Mouse (Mus musculus): ENCODE data around the gene Car6.

The Car6 gene

GRCm38 (mm10) chr4:150188236-150188635 is 12.9 kb downstream of the Car6 start:
- DNase-seq (ENCODE audit: low spot score in 2 of 2): no peak

GRCm38 (mm10) chr4:150181304-150181703 is 19.8 kb downstream of the Car6 start:
- DNase-seq (ENCODE audit: low spot score in 2 of 2): no peak

DNA sequence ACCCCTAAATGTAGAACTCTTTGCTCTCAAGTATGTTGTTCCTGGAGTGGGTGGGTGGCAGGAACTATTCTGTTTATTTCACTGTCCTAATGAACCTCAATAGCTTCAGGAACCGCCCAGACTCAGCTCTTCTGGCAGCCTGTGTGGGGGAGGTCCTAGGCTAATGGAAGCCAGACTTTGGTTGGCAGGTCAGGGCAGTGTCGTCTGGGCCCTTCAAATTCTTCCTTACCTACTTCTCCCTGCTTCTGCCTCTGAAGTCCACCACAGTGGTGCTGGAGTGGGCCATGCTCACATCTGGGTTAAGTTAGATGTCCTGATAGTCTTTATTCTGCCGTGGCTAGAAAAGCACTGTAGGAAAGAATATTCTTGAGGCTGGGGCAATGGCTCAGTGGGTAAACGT is 23.0 kb downstream of the Car6 start:
- no peak for DNase-seq (ENCODE audit: low spot score in 2 of 2)

DNA sequence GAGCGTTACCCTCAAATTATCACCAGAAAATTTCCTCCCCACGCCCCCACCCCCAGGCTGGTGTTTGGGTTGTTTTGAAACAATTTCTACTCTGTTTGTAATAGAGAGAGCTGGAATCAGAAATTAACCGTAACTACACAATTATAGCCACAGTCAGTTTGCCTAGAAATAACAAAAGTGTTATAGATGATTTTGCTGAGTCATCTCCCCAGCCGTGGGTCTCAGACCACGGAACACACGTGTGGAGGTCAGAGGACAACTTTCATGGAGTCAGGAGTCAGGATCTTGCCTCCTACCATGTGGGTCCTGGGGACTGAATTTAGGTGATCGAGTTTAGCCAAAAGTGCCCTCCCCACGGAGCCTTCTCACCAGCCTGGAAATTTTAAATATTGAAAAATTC is 24.0 kb downstream of the Car6 start:
- DNase-seq (ENCODE audit: low spot score in 2 of 2): no peak

DNA sequence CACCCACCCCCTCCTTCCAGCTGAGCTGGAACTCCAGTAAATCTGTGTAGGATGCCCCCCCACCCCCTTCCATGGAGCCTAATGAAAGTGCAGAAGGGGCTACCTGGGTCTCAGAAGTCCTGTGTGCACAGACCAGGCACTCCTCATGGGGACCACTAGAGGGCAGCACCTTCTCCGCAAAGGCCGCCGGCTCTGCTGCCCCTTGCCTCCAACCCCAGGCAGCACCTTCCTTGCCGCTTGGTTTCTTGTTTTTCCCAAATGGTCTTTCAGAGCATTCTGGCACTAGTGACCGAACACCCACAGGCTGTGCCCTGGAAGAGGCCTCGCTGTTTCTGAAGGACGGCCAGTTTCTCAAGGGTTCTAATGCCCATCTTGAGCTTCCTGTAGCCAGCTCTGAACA is 24.6 kb downstream of the Car6 start:
- no peak for DNase-seq (ENCODE audit: low spot score in 2 of 2)

DNA sequence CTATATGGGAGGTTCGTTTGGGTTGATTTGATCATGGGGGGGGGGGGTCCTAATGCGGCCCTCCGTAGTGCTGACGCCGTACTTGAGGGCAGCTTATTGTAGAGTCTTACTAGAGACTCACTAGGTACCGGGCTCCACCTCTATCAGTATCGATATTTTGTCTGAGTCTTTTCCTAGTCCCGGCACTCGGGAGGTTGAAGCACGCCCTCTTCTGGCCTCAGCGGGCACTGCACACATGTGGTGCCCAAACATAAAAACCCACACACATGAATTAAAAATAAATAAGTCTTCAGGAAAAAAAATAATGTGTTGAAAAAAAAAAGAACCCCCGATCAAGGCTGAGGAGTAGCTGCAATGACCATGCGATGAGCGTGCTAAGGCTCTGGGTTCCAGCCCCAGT is 27.1 kb downstream of the Car6 start:
- no peak for DNase-seq (ENCODE audit: low spot score in 2 of 2)

DNA sequence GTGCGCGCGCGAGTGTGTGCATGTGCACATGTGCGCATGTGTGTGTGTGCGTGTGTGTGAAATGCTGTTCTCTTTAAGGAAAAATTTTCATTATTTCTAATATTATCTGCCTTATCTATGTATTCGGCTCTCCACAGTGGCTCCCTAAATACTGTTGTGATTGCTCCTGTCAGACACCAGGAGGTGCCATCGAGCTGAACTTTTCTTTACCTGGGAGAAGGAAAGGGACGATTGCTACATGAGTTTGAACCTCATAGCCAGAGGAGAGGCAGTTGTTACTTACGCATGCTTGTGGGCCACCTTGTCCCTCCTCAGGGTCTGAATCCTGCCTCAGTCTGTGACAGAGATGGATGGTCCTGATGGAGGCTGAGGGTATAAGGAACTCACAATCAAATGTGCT is 27.9 kb downstream of the Car6 start:
- DNase-seq (ENCODE audit: low spot score in 2 of 2): peak in 1 of 2 experiments; percentile 15

DNA sequence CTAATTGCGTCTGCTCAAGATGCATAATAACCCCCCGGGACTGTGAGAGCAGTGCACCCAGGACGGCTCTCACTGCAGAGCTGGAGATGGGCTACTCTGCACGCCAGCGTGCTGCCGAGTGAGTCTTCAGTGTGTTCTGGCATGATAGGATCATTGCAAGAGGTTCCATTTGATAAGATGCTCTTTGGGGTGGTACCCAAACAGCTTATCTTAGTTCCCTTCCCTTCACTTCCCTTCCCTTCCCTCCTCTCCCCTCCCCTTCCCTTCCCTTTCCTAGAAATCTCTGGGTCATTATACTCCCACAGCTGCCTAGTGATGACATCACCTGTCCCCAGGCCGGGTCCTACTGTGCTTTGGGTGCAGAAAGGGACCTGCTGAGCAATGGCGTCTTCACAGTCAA is 29.0 kb downstream of the Car6 start:
- no peak for DNase-seq (ENCODE audit: low spot score in 2 of 2)

DNA sequence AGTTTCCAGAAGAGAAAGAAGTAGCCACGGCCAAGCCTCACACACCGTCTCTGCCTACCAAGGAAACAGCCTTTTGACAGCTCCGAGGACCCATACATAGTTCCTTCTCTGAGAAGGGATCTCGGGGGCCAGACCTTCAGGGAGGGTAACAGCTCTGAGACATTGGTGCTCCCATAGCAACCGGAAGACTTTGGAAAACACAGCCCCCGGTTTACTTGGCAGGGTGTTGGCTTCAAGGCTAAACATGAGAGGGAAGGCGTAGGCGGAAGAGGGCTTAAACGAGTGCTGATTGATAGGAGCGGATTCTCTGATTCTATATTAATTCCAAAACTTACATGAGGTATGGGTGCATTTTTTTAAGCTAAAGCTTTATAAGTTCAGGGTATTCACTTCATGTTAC is 32.7 kb downstream of the Car6 start:
- DNase-seq (ENCODE audit: low spot score in 2 of 2): peak in 1 of 2 experiments; percentile 41

- DNase-seq (ENCODE audit: low spot score in 2 of 2): no peak
Measured at GRCm38 (mm10) chr4:150164875-150165274, 36.3 kb downstream of the Car6 start.

DNA sequence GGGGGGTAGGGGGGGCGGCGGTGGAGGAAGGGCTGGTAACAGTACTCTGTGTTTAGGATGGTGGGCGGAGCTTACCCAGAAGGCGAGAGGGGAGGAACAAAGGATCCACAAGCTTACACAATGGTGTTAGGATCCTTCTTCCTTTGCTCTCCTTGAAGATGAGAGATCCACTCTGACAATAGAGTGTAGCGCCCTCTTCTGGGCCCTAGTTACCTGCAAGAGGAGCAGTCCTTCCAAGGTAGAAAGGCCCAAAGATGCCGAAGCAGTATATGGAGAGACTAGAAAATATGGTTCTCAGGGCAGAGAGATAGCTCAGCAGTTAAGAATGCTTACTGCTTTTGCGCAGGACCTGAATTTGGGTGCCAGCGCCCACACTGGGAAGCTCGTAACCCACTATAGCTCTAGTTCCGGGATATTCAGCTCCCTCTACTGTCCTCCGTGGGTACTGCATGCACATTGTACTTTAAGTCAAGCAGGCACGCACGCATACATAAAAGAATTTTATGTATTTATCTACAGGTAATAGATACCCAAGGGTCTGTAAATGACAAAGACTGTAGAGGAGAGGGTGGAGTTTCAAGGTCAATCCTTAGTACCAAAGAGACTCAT is 38.5 kb downstream of the Car6 start:
- DNase-seq (ENCODE audit: low spot score in 2 of 2): no peak

DNA sequence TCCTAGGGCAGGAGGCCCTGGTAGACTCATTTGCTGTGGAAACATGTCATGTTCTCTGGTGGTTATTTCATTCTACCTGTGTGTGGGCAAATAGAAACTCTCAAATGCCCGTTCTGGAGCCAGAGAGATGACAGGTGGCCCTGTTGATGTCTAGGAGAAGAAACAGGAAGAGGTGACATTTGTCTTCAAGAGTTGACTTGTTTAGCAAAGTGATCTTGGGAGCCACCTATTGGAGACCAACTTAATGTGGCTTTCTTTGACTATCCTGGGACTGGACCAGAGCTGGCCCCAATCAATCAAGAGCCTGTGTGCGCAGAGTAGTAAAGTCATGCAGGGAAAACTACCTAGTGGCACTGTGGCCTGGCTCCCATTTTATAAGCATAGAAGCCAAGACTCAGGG is 41.7 kb downstream of the Car6 start:
- no peak for DNase-seq (ENCODE audit: low spot score in 2 of 2)

GRCm38 (mm10) chr4:150157348-150157882 is 43.7 kb downstream of the Car6 start:
- no peak for DNase-seq (ENCODE audit: low spot score in 2 of 2)

GRCm38 (mm10) chr4:150155731-150156130 is 45.4 kb downstream of the Car6 start:
- DNase-seq (ENCODE audit: low spot score in 2 of 2): no peak

- DNase-seq (ENCODE audit: low spot score in 2 of 2): no peak
Measured at GRCm38 (mm10) chr4:150155301-150155700, 45.8 kb downstream of the Car6 start.

- no peak for DNase-seq (ENCODE audit: low spot score in 2 of 2)
Measured at GRCm38 (mm10) chr4:150152483-150152882, 48.6 kb downstream of the Car6 start.

DNA sequence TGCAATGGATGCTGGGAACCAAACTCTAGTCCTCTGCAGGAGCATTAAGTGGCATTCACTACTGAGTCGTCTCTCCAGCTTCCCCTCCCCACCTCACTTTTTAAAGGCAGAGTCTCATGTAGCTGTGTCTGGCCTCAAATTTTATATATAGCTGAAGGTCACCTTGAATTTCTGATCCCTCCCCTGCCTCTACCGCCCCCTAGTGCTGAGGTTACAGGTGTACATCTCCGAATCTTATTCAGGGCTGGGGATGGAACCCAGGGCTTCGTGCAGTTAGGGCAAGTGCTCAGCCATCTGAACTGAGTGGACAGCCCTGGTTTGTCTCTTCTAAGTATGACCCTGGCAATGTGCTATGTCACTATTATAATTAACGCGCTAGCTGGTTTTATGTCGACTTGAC is 50.1 kb downstream of the Car6 start:
- DNase-seq (ENCODE audit: low spot score in 2 of 2): no peak

DNA sequence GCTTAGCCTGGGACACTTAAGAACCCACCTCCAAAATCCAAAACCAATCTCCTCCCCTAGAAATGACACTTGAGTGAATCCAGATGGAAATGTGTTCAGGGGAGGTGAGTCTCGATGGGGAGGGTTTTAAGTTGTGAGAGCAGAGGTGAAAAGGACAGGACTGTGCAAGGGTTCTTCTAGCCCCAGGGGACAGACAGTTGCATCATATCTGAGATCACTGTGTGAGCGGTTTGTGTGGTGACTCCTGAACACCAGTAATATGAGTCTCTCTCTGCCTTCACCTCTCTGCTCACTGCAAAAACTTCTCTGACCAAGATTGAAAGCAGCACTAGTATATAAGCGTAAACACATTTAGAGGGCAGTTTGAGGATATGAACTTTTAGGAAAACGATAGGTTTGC is 54.8 kb downstream of the Car6 start:
- DNase-seq (ENCODE audit: low spot score in 2 of 2): no peak

DNA sequence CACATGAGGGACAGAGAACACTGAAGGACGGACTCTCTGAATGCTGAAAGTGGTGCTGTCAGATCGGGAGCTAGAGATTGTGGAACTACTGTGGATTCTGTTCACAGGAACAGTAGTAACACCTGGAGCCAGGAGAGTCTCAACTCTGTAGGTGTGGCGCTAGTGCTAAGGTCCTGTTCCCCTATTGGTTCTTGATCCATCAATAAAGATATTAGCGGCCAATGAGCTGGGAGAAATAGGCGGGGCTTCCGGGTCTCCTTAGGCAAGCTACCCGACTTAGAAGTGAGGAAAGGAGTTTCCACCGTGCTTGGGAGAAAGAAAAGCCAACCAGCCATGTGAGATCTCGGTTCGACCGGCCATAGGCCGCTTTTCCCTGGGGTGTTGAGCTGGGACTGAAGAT is 56.9 kb downstream of the Car6 start:
- DNase-seq (ENCODE audit: low spot score in 2 of 2): no peak

DNA sequence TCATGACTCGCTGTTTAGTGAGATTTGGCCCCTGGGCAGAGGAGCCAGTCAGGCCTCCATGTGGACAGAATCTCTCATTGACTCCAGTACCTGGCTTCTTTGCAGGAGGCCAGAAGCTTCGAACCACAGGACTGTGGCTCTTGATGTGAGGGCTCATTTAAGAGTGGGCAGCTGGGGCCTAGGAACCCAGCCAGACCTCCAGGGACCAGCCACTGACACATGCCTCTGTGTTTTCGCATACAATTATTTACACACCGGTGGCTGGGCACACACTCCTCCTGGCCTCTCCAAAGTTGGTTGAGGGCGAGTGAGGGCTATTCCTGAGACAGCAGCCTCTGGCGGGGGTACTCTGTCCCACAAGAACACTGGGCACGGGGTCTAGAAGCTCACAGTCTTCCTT is 60.8 kb downstream of the Car6 start:
- no peak for DNase-seq (ENCODE audit: low spot score in 2 of 2)

- no peak for DNase-seq (ENCODE audit: low spot score in 2 of 2)
Measured at GRCm38 (mm10) chr4:150139090-150139489, 62.0 kb downstream of the Car6 start.

DNA sequence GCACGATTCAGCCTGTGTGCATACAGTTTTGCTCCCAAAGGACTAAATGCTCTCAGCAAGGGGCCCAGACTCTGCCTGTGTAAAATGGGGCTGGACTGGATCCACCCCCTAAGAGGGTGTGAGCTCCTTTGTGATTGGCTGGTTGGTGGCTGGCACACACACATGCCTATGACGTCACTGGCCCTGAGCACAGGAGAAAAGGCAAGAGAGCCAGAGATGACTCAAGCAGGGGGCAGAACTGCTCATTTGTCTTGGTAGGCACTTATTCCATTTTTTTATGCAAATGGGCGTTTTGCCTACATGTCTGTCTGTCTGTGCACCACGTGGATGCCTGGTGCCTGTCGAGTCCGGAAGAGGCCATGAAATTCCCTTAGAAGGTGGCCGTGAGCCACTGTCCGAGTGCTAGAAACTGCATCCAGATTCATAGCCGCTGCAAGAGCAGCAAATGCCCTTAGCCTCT is 63.0 kb downstream of the Car6 start:
- peak; percentile 38 to 58 for DNase-seq (ENCODE audit: low spot score in 2 of 2)

- no peak for DNase-seq (ENCODE audit: low spot score in 2 of 2)
Measured at GRCm38 (mm10) chr4:150137368-150138083, 63.6 kb downstream of the Car6 start.
